Mouse (Mus musculus): ENCODE measurements around the gene Chst15. TPM values are rescaled to one million over a fixed set of nuclear protein-coding genes. Genes with fewer than 3 reads are reported as not detected.

Gene Chst15
- polyA plus RNA-seq, 1 experiment: 1.8 TPM

- Histone ChIP-seq H3K27me3 (ENCODE audit: control insufficient read depth, insufficient read depth, low read length) (no peaks in the 10 kb centered on the region), H3K36me3 (ENCODE audit: control insufficient read depth, insufficient read depth, low read length) (no peaks in the 10 kb centered on the region), H3K4me3 (ENCODE audit: control insufficient read depth, low read depth, low read length) (no peak overlapping the region), H3K27ac (ENCODE audit: control insufficient read depth, insufficient read depth, low read depth, low read length) (no peak overlapping the region), H3K4me1 (ENCODE audit: control insufficient read depth, insufficient read depth, low read length) (no peaks in the 10 kb centered on the region)
- no peak for TF ChIP-seq POLR2A (IDR thresholded peaks at IDR 0.05; ENCODE audit: control insufficient read depth, low read depth, low read length)
- no peak for TF ChIP-seq CTCF (IDR thresholded peaks at IDR 0.05; ENCODE audit: control insufficient read depth, insufficient read depth, insufficient replicate concordance, low read depth, low read length)
These were observed 32.8 kb downstream of the Chst15 start for GRCm38 (mm10) chr7:132284048-132284737.

- Histone ChIP-seq H3K4me1 (ENCODE audit: control insufficient read depth, insufficient read depth, low read length) (no peaks in the 10 kb centered on the region), H3K4me3 (ENCODE audit: control insufficient read depth, low read depth, low read length) (no peak overlapping the region), H3K27me3 (ENCODE audit: control insufficient read depth, insufficient read depth, low read length) (no peaks in the 10 kb centered on the region), H3K36me3 (ENCODE audit: control insufficient read depth, insufficient read depth, low read length) (no peaks in the 10 kb centered on the region), H3K27ac (ENCODE audit: control insufficient read depth, insufficient read depth, low read depth, low read length) (no peak overlapping the region)
- TF ChIP-seq CTCF (IDR thresholded peaks at IDR 0.05; ENCODE audit: control insufficient read depth, insufficient read depth, insufficient replicate concordance, low read depth, low read length): no peak
- TF ChIP-seq POLR2A (IDR thresholded peaks at IDR 0.05; ENCODE audit: control insufficient read depth, low read depth, low read length): no peak
These were observed 34.5 kb downstream of the Chst15 start for GRCm38 (mm10) chr7:132282576-132282975.

- Histone ChIP-seq H3K4me1 (ENCODE audit: control insufficient read depth, insufficient read depth, low read length) (no peaks in the 10 kb centered on the region), H3K4me3 (ENCODE audit: control insufficient read depth, low read depth, low read length) (no peak overlapping the region), H3K27ac (ENCODE audit: control insufficient read depth, insufficient read depth, low read depth, low read length) (no peak overlapping the region), H3K36me3 (ENCODE audit: control insufficient read depth, insufficient read depth, low read length) (no peaks in the 10 kb centered on the region), H3K27me3 (ENCODE audit: control insufficient read depth, insufficient read depth, low read length) (no peaks in the 10 kb centered on the region)
- TF ChIP-seq CTCF (IDR thresholded peaks at IDR 0.05; ENCODE audit: control insufficient read depth, insufficient read depth, insufficient replicate concordance, low read depth, low read length) (no peak), POLR2A (IDR thresholded peaks at IDR 0.05; ENCODE audit: control insufficient read depth, low read depth, low read length) (no peak)
These were observed 34.9 kb downstream of the Chst15 start for GRCm38 (mm10) chr7:132282161-132282560.

- H3K36me3 ChIP-seq (ENCODE audit: control insufficient read depth, insufficient read depth, low read length): no peaks in the 10 kb centered on the region
- no peak overlapping the region for H3K4me3 ChIP-seq (ENCODE audit: control insufficient read depth, low read depth, low read length)
- H3K27ac ChIP-seq (ENCODE audit: control insufficient read depth, insufficient read depth, low read depth, low read length): no peak overlapping the region
- H3K27me3 ChIP-seq (ENCODE audit: control insufficient read depth, insufficient read depth, low read length): no peaks in the 10 kb centered on the region
- no peaks in the 10 kb centered on the region for H3K4me1 ChIP-seq (ENCODE audit: control insufficient read depth, insufficient read depth, low read length)
- TF ChIP-seq POLR2A (IDR thresholded peaks at IDR 0.05; ENCODE audit: control insufficient read depth, low read depth, low read length) (no peak), CTCF (IDR thresholded peaks at IDR 0.05; ENCODE audit: control insufficient read depth, insufficient read depth, insufficient replicate concordance, low read depth, low read length) (no peak)
These were observed 35.3 kb downstream of the Chst15 start for GRCm38 (mm10) chr7:132281753-132282152.

- Histone ChIP-seq H3K4me3 (ENCODE audit: control insufficient read depth, low read depth, low read length) (no peak overlapping the region), H3K4me1 (ENCODE audit: control insufficient read depth, insufficient read depth, low read length) (no peaks in the 10 kb centered on the region), H3K36me3 (ENCODE audit: control insufficient read depth, insufficient read depth, low read length) (no peaks in the 10 kb centered on the region), H3K27me3 (ENCODE audit: control insufficient read depth, insufficient read depth, low read length) (no peaks in the 10 kb centered on the region), H3K27ac (ENCODE audit: control insufficient read depth, insufficient read depth, low read depth, low read length) (no peak overlapping the region)
- no peak for TF ChIP-seq POLR2A (IDR thresholded peaks at IDR 0.05; ENCODE audit: control insufficient read depth, low read depth, low read length)
- no peak for TF ChIP-seq CTCF (IDR thresholded peaks at IDR 0.05; ENCODE audit: control insufficient read depth, insufficient read depth, insufficient replicate concordance, low read depth, low read length)
These were observed 38.4 kb downstream of the Chst15 start for GRCm38 (mm10) chr7:132278658-132279057.

- Histone ChIP-seq H3K27me3 (ENCODE audit: control insufficient read depth, insufficient read depth, low read length) (no peaks in the 10 kb centered on the region), H3K27ac (ENCODE audit: control insufficient read depth, insufficient read depth, low read depth, low read length) (no peak overlapping the region), H3K4me1 (ENCODE audit: control insufficient read depth, insufficient read depth, low read length) (no peaks in the 10 kb centered on the region), H3K4me3 (ENCODE audit: control insufficient read depth, low read depth, low read length) (no peak overlapping the region), H3K36me3 (ENCODE audit: control insufficient read depth, insufficient read depth, low read length) (no peaks in the 10 kb centered on the region)
- no peak for TF ChIP-seq POLR2A (IDR thresholded peaks at IDR 0.05; ENCODE audit: control insufficient read depth, low read depth, low read length)
- TF ChIP-seq CTCF (IDR thresholded peaks at IDR 0.05; ENCODE audit: control insufficient read depth, insufficient read depth, insufficient replicate concordance, low read depth, low read length): no peak
These were observed 40.7 kb downstream of the Chst15 start for GRCm38 (mm10) chr7:132276287-132276686.

- H3K36me3 ChIP-seq (ENCODE audit: control insufficient read depth, insufficient read depth, low read length): no peaks in the 10 kb centered on the region
- H3K27me3 ChIP-seq (ENCODE audit: control insufficient read depth, insufficient read depth, low read length): no peaks in the 10 kb centered on the region
- no peak overlapping the region for H3K4me3 ChIP-seq (ENCODE audit: control insufficient read depth, low read depth, low read length)
- H3K4me1 ChIP-seq (ENCODE audit: control insufficient read depth, insufficient read depth, low read length): no peaks in the 10 kb centered on the region
- TF ChIP-seq CTCF (IDR thresholded peaks at IDR 0.05; ENCODE audit: control insufficient read depth, insufficient read depth, insufficient replicate concordance, low read depth, low read length) (no peak), POLR2A (IDR thresholded peaks at IDR 0.05; ENCODE audit: control insufficient read depth, low read depth, low read length) (no peak)
- no peak overlapping the region for H3K27ac ChIP-seq (ENCODE audit: control insufficient read depth, insufficient read depth, low read depth, low read length)
These were observed 43.1 kb downstream of the Chst15 start for GRCm38 (mm10) chr7:132273741-132274513.
